Mouse (Mus musculus) cortical plate, adult 2 months (tissue): ENCODE measurements around the gene Arl11.
A peak's percentile ranks its signal among the peaks of the same experiment; 100 is the strongest.

Experiments used
- CTCF ChIP-seq: fragments of 200-500 bp; IDR thresholded peaks from 2 replicates; pipeline ENCODE4 v1.5.1; 2011; ENCODE audit warnings: mild to moderate bottlenecking, control low read depth, low read length; ENCODE audit not compliant: insufficient read depth; ENCODE audit errors: extremely low read depth
- POLR2A ChIP-seq: fragments of 200-500 bp; IDR thresholded peaks from 2 replicates; pipeline ENCODE4 v1.6.1; 2011; ENCODE audit warnings: mild to moderate bottlenecking, low read length, control low read depth; ENCODE audit not compliant: insufficient read depth; ENCODE audit errors: extremely low read depth

DNA sequence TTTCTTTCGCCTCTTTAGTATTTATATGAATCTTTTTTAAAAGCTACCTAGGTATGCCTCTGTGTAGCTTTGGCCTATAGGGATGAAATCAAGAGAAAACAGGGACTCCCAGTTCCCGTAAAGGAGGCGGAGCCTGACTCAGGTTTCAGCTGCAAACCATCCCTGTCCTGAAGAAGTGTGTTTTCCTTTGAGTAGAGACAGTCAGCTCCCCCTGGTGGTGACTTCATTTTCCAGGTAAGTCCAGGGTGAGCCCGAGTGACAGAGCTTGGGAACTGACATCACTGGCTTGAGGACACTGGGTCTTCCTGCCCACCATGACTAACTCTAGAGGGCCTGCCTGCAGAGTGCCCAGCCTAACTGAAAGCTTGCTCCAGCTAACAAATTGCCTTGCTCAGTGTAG, 7.3 kb downstream of the Arl11 start:
- TF ChIP-seq CTCF (peak; percentile 57), POLR2A (no peak)
